Mouse (Mus musculus): Measurements from ENCODE around the gene A2ml1. TPM values are rescaled to one million over a fixed set of nuclear protein-coding genes. Genes with fewer than 3 reads are reported as not detected.

Gene A2ml1
- polyA plus RNA-seq, 1 experiment from 2014 or later: 2.7 TPM

DNA sequence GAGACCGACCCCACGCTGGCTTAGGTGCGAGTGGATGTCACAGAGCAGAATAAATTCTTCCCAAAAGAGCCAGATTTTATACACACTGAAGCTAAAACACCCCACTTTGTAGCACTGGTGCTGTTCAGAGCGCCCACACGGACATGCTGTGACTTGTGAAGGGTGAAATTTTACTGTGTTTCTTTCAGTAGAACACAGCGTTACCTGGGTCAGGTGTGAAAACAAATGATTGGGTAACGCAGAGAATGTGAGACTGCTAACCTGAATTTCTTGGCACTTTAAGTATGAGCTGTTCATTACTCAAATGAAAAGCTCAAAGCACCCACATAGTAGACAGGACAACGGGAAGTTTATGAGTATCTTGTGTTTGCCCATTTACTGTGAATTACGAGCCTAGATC is 4.1 kb downstream of the A2ml1 start:
- Histone ChIP-seq H3K4me2 (ENCODE audit: low read depth, low read length) (no peak overlapping the region), H3K36me3 (ENCODE audit: control insufficient read depth, insufficient read depth, low read length) (no peaks in the 10 kb centered on the region), H3K9ac (ENCODE audit: low read length) (no peak overlapping the region), H3K4me3 (replicated peaks; ENCODE audit: low read length) (no peak overlapping the region), H3K4me1 (ENCODE audit: control insufficient read depth, insufficient read depth, low read length) (no peaks in the 10 kb centered on the region), H3K9me3 (replicated peaks; ENCODE audit: control insufficient read depth, low read length) (no peaks in the 10 kb centered on the region), H3K27me3 (ENCODE audit: control insufficient read depth, insufficient read depth, low read length) (no peaks in the 10 kb centered on the region), H3K27ac (ENCODE audit: low read length) (0 out of 2 replicates have a peak overlapping the region, but pooled peaks have one; percentile 10)
- no peak for ATAC-seq (ENCODE audit: insufficient read depth, low FRiP score)
- 72% methylated on average over 9 of the region's 9 CpGs for WGBS

DNA sequence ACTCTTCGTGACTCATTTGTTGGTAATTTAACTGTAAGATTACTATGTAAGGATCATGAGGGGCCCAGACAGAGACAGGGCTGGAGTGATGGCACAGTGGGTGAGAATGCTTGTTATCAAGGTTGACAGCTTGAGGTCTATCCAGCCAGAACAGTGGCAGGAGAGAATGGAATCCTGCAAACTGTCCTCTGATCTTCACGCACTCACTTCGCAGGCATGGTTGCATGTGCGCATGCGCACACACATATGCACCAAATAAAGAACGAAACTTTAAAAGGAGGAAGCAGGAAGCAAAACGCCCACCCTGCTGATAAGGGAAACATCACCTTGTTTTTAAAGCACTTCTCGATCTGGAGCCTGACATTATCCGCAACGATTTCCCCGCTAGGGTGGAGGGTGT is 14.8 kb downstream of the A2ml1 start:
- H3K4me1 ChIP-seq (ENCODE audit: control insufficient read depth, insufficient read depth, low read length): no peaks in the 10 kb centered on the region
- no peaks in the 10 kb centered on the region for H3K9me3 ChIP-seq (replicated peaks; ENCODE audit: control insufficient read depth, low read length)
- ATAC-seq (ENCODE audit: insufficient read depth, low FRiP score): no peak
- no peak overlapping the region for H3K4me2 ChIP-seq (ENCODE audit: low read depth, low read length)
- H3K27ac ChIP-seq (ENCODE audit: low read length): no peak overlapping the region
- H3K4me3 ChIP-seq (replicated peaks; ENCODE audit: low read length): no peak overlapping the region
- 88% methylated on average over 11 of the region's 11 CpGs for WGBS
- no peak overlapping the region for H3K9ac ChIP-seq (ENCODE audit: low read length)
- H3K36me3 ChIP-seq (ENCODE audit: control insufficient read depth, insufficient read depth, low read length): no peaks in the 10 kb centered on the region
- no peaks in the 10 kb centered on the region for H3K27me3 ChIP-seq (ENCODE audit: control insufficient read depth, insufficient read depth, low read length)

DNA sequence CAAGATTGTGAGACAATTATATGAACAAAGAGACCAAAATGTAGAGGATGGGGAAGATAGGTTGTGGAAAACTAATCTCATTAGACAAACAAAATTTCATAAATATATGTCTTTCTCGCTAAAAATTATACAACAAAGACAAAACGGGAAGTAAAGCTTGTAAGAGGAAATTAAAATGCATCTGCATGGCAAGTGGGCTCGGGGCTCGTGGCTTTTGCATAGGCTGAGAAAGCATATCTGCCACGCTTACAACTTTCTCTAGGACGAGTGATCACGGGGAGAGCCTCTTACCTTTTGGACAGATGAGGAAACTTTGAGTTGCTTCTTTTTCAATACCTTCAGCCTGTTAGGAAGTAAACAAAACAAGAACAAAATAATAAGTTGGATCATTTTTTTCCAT is 27.4 kb downstream of the A2ml1 start:
- Histone ChIP-seq H3K4me2 (ENCODE audit: low read depth, low read length) (no peak overlapping the region), H3K36me3 (ENCODE audit: control insufficient read depth, insufficient read depth, low read length) (no peaks in the 10 kb centered on the region), H3K9me3 (replicated peaks; ENCODE audit: control insufficient read depth, low read length) (no peaks in the 10 kb centered on the region), H3K4me3 (replicated peaks; ENCODE audit: low read length) (no peak overlapping the region), H3K27ac (ENCODE audit: low read length) (no peak overlapping the region), H3K9ac (ENCODE audit: low read length) (no peak overlapping the region), H3K4me1 (ENCODE audit: control insufficient read depth, insufficient read depth, low read length) (no peaks in the 10 kb centered on the region), H3K27me3 (ENCODE audit: control insufficient read depth, insufficient read depth, low read length) (no peaks in the 10 kb centered on the region)
- ATAC-seq (ENCODE audit: insufficient read depth, low FRiP score): no peak
- WGBS: 80% methylated on average over 7 of the region's 7 CpGs

DNA sequence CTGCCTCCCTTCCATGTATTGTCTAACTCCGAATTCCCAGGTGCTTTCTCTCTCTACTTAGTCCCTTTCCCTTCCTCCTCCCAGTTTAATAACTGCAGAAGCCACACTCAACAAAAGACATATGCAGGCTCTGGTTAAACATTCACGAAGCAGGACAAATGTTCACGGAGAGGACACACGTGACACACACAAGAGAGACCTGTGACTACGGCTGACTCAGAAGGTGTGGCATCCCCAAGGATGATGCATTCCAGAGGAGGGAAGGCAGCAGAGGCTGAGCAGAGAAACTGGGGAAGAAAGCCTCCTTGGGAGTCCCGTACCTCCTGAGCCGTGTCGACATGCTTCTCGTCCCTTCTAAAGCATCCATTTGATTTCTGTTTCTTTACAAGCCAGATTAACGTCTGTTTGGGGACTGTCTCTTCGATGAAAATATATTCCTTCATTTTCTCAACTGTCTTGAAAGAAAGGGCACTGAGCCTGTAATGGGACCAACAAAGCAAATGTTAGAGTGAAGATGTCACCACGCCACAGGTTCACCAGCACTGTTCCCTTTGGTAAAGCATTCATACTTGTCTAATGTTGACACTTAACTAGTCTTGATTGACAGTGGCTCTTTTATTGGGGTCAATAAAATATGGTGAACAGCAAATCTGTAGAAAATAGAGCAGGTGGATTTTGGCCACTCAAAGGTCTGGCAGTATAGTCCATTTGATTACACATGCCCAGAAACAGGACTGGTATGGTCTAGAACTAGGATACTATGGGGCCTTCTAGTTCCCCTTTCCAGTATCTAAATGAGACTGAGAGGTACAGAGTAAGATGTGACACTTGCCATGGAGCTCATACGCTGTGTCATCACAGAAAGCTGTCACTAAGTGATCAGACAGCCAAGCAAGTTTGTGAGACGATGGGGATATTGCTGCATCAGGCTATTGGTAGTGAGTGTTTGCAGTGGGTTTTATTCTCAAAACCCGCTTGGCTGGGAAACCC is 31.6 kb downstream of the A2ml1 start:
- Histone ChIP-seq H3K36me3 (ENCODE audit: control insufficient read depth, insufficient read depth, low read length) (no peaks in the 10 kb centered on the region), H3K4me2 (ENCODE audit: low read depth, low read length) (no peak overlapping the region), H3K27me3 (ENCODE audit: control insufficient read depth, insufficient read depth, low read length) (no peaks in the 10 kb centered on the region), H3K4me1 (ENCODE audit: control insufficient read depth, insufficient read depth, low read length) (no peaks in the 10 kb centered on the region), H3K9ac (ENCODE audit: low read length) (no peak overlapping the region), H3K4me3 (replicated peaks; ENCODE audit: low read length) (no peak overlapping the region), H3K27ac (ENCODE audit: low read length) (peak overlapping the region; percentile 43), H3K9me3 (replicated peaks; ENCODE audit: control insufficient read depth, low read length) (no peaks in the 10 kb centered on the region)
- WGBS: 65% methylated on average over 15 of the region's 15 CpGs
- ATAC-seq (ENCODE audit: insufficient read depth, low FRiP score): peak; percentile 87; the same call in 1 of the 2 replicates

DNA sequence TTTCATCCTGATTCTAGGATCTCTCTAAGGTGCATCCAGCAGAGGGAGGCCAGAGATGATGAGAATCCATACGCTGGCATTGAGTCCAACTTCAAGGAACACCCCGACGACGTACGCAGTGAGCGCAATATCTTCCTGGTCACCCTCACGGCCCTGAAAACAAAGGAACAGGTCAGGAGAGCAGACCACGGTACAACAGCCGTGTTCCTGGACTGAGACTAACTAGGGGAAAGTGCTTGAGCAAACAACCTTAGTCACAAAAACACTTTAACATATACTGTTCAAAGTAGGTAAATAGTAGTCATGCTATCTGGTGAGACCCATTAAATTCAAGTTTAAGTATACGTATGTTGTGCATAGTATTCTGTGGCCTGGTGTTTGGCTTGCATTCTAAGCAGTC is 32.9 kb downstream of the A2ml1 start:
- Histone ChIP-seq H3K36me3 (ENCODE audit: control insufficient read depth, insufficient read depth, low read length) (no peaks in the 10 kb centered on the region), H3K9me3 (replicated peaks; ENCODE audit: control insufficient read depth, low read length) (no peaks in the 10 kb centered on the region), H3K4me3 (replicated peaks; ENCODE audit: low read length) (no peak overlapping the region), H3K9ac (ENCODE audit: low read length) (no peak overlapping the region), H3K27me3 (ENCODE audit: control insufficient read depth, insufficient read depth, low read length) (no peaks in the 10 kb centered on the region), H3K4me2 (ENCODE audit: low read depth, low read length) (no peak overlapping the region), H3K27ac (ENCODE audit: low read length) (0 out of 2 replicates have a peak overlapping the region, but pooled peaks have one; percentile 20), H3K4me1 (ENCODE audit: control insufficient read depth, insufficient read depth, low read length) (no peaks in the 10 kb centered on the region)
- ATAC-seq (ENCODE audit: insufficient read depth, low FRiP score): no peak
- 74% methylated on average over 10 of the region's 10 CpGs for WGBS

DNA sequence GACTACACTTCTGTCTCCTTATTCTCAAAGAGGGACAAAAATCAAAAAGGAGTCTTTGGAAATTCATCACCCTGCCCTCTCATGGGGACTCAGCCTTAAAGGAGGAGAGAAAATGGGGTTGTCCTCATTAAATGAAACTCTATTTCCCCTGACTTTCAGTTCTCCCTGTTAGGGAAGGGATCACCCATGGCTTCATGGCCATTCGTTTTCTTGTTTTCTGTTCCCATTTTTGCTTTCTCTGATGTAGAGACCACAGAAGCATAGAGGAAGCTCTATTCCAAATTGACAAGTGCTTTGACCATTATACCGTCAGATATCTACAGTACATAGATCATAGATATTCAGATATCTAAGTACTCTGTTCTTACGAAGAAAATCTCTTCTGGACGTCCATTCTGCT is 36.0 kb downstream of the A2ml1 start:
- Histone ChIP-seq H3K4me3 (replicated peaks; ENCODE audit: low read length) (no peak overlapping the region), H3K4me2 (ENCODE audit: low read depth, low read length) (no peak overlapping the region), H3K4me1 (ENCODE audit: control insufficient read depth, insufficient read depth, low read length) (no peaks in the 10 kb centered on the region), H3K9ac (ENCODE audit: low read length) (no peak overlapping the region), H3K27ac (ENCODE audit: low read length) (no peak overlapping the region), H3K9me3 (replicated peaks; ENCODE audit: control insufficient read depth, low read length) (no peaks in the 10 kb centered on the region), H3K36me3 (ENCODE audit: control insufficient read depth, insufficient read depth, low read length) (no peaks in the 10 kb centered on the region), H3K27me3 (ENCODE audit: control insufficient read depth, insufficient read depth, low read length) (no peaks in the 10 kb centered on the region)
- no peak for ATAC-seq (ENCODE audit: insufficient read depth, low FRiP score)
- WGBS: 86% methylated on average over 4 of the region's 4 CpGs

DNA sequence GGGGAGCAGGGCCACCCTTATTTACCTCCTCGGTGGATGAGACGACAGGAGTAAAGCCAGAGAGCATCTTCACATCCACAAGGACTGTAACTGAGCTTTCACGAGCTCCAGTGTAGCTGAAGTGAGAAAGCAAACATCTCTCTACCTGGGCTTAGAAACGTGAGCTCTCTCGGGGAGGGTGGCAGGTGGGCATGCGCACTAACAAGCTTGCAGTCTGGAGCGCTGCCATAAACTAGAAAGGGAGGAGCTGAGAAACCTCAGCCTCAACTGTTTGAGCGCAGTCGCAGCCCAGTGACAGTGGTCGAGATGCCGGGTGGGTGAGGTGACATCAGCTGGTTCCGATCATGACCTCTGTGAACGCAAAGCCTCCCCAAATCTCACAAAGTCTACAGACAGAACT is 38.2 kb downstream of the A2ml1 start:
- Histone ChIP-seq H3K4me1 (ENCODE audit: control insufficient read depth, insufficient read depth, low read length) (no peaks in the 10 kb centered on the region), H3K27me3 (ENCODE audit: control insufficient read depth, insufficient read depth, low read length) (no peaks in the 10 kb centered on the region), H3K27ac (ENCODE audit: low read length) (no peak overlapping the region), H3K9ac (ENCODE audit: low read length) (no peak overlapping the region), H3K9me3 (replicated peaks; ENCODE audit: control insufficient read depth, low read length) (no peaks in the 10 kb centered on the region), H3K4me2 (ENCODE audit: low read depth, low read length) (peak overlapping the region; percentile 16; the same call in 1 of the 2 replicates), H3K4me3 (replicated peaks; ENCODE audit: low read length) (no peak overlapping the region), H3K36me3 (ENCODE audit: control insufficient read depth, insufficient read depth, low read length) (no peaks in the 10 kb centered on the region)
- 62% methylated on average over 13 of the region's 13 CpGs for WGBS
- no peak for ATAC-seq (ENCODE audit: insufficient read depth, low FRiP score)

DNA sequence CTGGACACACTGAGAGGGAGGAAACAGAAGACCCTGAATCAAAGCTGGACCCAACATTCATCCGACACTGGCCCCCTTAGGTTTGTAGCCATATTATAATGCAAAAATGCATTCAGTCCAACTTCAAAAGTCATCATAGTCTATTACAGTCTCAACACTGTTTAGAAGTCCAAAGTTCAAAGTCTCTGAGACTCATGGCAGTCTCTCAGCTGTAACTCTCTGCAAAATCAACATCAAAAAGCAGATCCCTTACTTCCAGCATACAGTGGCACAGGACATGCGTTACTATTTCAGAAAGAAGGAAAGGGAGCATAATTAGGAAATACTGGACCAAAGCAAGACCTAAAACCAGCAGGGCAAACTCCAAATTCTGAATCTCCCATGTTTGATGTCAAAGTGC is 46.2 kb downstream of the A2ml1 start:
- H3K9me3 ChIP-seq (replicated peaks; ENCODE audit: control insufficient read depth, low read length): no peaks in the 10 kb centered on the region
- H3K27me3 ChIP-seq (ENCODE audit: control insufficient read depth, insufficient read depth, low read length): no peaks in the 10 kb centered on the region
- H3K27ac ChIP-seq (ENCODE audit: low read length): no peak overlapping the region
- no peaks in the 10 kb centered on the region for H3K4me1 ChIP-seq (ENCODE audit: control insufficient read depth, insufficient read depth, low read length)
- WGBS: 73% methylated on average over 2 of the region's 2 CpGs
- no peak overlapping the region for H3K4me2 ChIP-seq (ENCODE audit: low read depth, low read length)
- H3K9ac ChIP-seq (ENCODE audit: low read length): no peak overlapping the region
- no peak for ATAC-seq (ENCODE audit: insufficient read depth, low FRiP score)
- H3K36me3 ChIP-seq (ENCODE audit: control insufficient read depth, insufficient read depth, low read length): no peaks in the 10 kb centered on the region
- no peak overlapping the region for H3K4me3 ChIP-seq (replicated peaks; ENCODE audit: low read length)

DNA sequence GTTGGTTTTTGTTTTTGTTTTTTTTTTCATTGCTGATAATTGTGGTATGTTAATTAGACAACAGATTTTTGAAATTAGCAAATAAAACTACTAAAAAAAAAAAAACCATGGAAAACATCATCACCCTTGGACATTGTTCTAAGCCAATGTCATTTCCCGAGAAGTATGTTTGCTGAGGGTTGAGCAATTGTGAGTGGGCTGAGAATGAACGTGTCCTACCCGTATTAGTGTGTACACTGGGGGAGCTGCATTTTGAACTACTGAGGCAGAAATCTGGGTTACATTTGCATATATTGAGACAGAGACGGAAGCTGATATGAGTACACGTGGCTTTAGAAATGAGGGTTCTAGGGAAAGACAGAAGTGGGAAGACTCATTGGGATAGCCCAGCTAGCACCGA is 48.1 kb downstream of the A2ml1 start:
- H3K27me3 ChIP-seq (ENCODE audit: control insufficient read depth, insufficient read depth, low read length): no peaks in the 10 kb centered on the region
- no peak overlapping the region for H3K4me2 ChIP-seq (ENCODE audit: low read depth, low read length)
- no peaks in the 10 kb centered on the region for H3K9me3 ChIP-seq (replicated peaks; ENCODE audit: control insufficient read depth, low read length)
- 0 out of 2 replicates have a peak, but pooled peaks cover 3% of the 10 kb centered on the region for H3K4me1 ChIP-seq (ENCODE audit: control insufficient read depth, insufficient read depth, low read length)
- no peaks in the 10 kb centered on the region for H3K36me3 ChIP-seq (ENCODE audit: control insufficient read depth, insufficient read depth, low read length)
- 81% methylated on average over 6 of the region's 6 CpGs for WGBS
- H3K27ac ChIP-seq (ENCODE audit: low read length): no peak overlapping the region
- no peak for ATAC-seq (ENCODE audit: insufficient read depth, low FRiP score)
- H3K9ac ChIP-seq (ENCODE audit: low read length): no peak overlapping the region
- no peak overlapping the region for H3K4me3 ChIP-seq (replicated peaks; ENCODE audit: low read length)
